Mouse (Mus musculus): ENCODE measurements at regions not wholly inside any gene's neighbourhood (a gene's known extent, or its start where the extent isn't known, plus 50 kb on each side); places are given as distances from the start of the nearest gene placed in this dataset.

GRCm38 (mm10) chr9:61829736-61830135 lies 84.6 kb downstream of the Rplp1 start:
- TF ChIP-seq POLR2A (IDR thresholded peaks at IDR 0.05; ENCODE audit: borderline replicate concordance, extremely low read depth, insufficient read depth, insufficient read length, poor library complexity, severe bottlenecking) (no peak), CTCF (IDR thresholded peaks at IDR 0.05; ENCODE audit: borderline replicate concordance, extremely low read depth, insufficient read depth, insufficient read length) (no peak)

All from brain, embryonic 14.5 days (tissue).